10 mouse cellular contexts compared by ENCODE assay signal in the genomic region with DNA sequence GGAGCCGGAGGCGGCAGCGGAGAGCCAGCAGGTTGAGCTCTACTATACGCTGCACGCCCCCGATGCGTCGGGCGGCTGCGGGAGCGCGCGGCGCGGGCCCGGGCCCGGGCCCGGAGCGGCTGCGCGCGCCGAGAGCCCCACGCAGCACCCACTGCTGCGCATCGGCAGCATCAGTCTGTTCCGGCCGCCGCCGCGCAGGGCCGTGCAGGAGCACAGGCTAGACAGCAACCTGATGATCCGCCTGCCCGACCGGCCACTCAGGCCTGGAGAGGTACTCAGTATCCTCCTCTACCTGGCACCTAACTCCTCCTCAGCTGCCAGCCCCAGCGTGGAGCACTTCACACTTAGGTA. TPM values are rescaled to one million over a fixed set of nuclear protein-coding genes. Genes with fewer than 3 reads are reported as not detected.
DNase-seq lines count a peak whose midpoint lies in the region; ATAC-seq and TF ChIP-seq lines count a peak whose summit lies in the region.
"Had no signal": no experiment of that assay in that cellular context is flagged by ENCODE, and none has a peak within 500 bp of the region (broad histone marks: within the 10 kb centered on the region; RNA-seq: fewer than 3 reads in every experiment).

No protein-coding gene starts in this region.

- no peaks in the 10 kb centered on the region for H3K79me2 ChIP-seq in heart, adult 2 months (replicated peaks; ENCODE audit: control insufficient read depth, insufficient read depth, low read length)

- H3K27ac ChIP-seq in heart, embryonic 13.5 days (replicated peaks), result no peak overlapping the region
- no peak overlapping the region for H3K27ac ChIP-seq in heart, adult 2 months
- no peak overlapping the region for H3K27ac ChIP-seq in ES-E14 (ENCODE audit: insufficient read depth, low read depth, low read length, poor library complexity, severe bottlenecking)
- no peak overlapping the region for H3K27ac ChIP-seq in forebrain, embryonic 15.5 days (replicated peaks)
- H3K27ac ChIP-seq in liver, embryonic 16.5 days (ENCODE audit: low read length), result no peak overlapping the region

- in situ Hi-C loops in ES-E14 (cut with MboI; ENCODE audit: low sequenced_read_pairs in 2 of 2, unreplicated experiment in 2 of 2), result no loop called here

- no peaks in the 10 kb centered on the region for H3K36me3 ChIP-seq in heart, embryonic 13.5 days
- H3K36me3 ChIP-seq in heart, adult 2 months (ENCODE audit: control insufficient read depth, insufficient read depth, low read length), result no peaks in the 10 kb centered on the region
- H3K36me3 ChIP-seq in ES-E14 (ENCODE audit: control insufficient read depth, insufficient read depth, low read length, poor library complexity, severe bottlenecking), result no peaks in the 10 kb centered on the region
- H3K36me3 ChIP-seq in forebrain, embryonic 15.5 days, result no peaks in the 10 kb centered on the region
- no peaks in the 10 kb centered on the region for H3K36me3 ChIP-seq in liver, embryonic 16.5 days (ENCODE audit: control insufficient read depth, insufficient read depth)

- TF ChIP-seq EP300 in heart, adult 2 months (IDR thresholded peaks at IDR 0.05; ENCODE audit: insufficient read depth, low read depth, low read length), result no peak

- no peak overlapping the region for H3K9ac ChIP-seq in heart, embryonic 13.5 days
- no peak overlapping the region for H3K9ac ChIP-seq in heart, adult 2 months (ENCODE audit: low read depth, low read length)
- H3K9ac ChIP-seq in ES-E14 (ENCODE audit: insufficient read depth, low read depth, low read length, poor library complexity, severe bottlenecking), result no peak overlapping the region
- H3K9ac ChIP-seq in forebrain, embryonic 15.5 days (replicated peaks), result peak overlapping the region; percentile 43; the same call in 1 of the 2 replicates
- H3K9ac ChIP-seq in liver, embryonic 16.5 days (ENCODE audit: low read depth, low read length), result no peak overlapping the region

- DNase-seq in heart, adult 2 months, result no peak
- no peak for DNase-seq in ES-E14 (ENCODE audit: low read depth, low spot score)
- DNase-seq in gastrocnemius, postnatal 14 days, result no peak
- DNase-seq in left cerebral cortex, adult 8-10 months (ENCODE audit: low spot score in 2 of 2), result no peak
- DNase-seq: cerebellum, adult 18-20 months had no signal

- WGBS in heart, embryonic 13.5 days, result 3% methylated on average over 26 of the region's 36 CpGs
- WGBS in heart, adult 2 months, result 4% methylated on average over 27 of the region's 36 CpGs
- WGBS in forebrain, embryonic 15.5 days, result 2% methylated on average over 33 of the region's 36 CpGs
- WGBS in liver, embryonic 16.5 days (ENCODE audit: insufficient replicate concordance), result 9% methylated on average over 36 of the region's 36 CpGs

- H3K9me3 ChIP-seq in heart, embryonic 13.5 days, result no peaks in the 10 kb centered on the region
- H3K9me3 ChIP-seq in ES-E14 (ENCODE audit: control insufficient read depth, insufficient read depth, low read depth, low read length), result no peaks in the 10 kb centered on the region
- no peaks in the 10 kb centered on the region for H3K9me3 ChIP-seq in forebrain, embryonic 15.5 days
- no peaks in the 10 kb centered on the region for H3K9me3 ChIP-seq in liver, embryonic 16.5 days (replicated peaks; ENCODE audit: control insufficient read depth, low read length)

- peaks cover 9% of the 10 kb centered on the region for H3K4me1 ChIP-seq in heart, embryonic 13.5 days
- no peaks in the 10 kb centered on the region for H3K4me1 ChIP-seq in heart, adult 2 months (ENCODE audit: control insufficient read depth, insufficient read depth, low read length)
- no peaks in the 10 kb centered on the region; a peak in 1 of 4 replicates for H3K4me1 ChIP-seq in ES-E14 (ENCODE audit: control insufficient read depth in 2 of 2, insufficient read depth in 2 of 2, low read length in 2 of 2, poor library complexity in 1 of 2)
- H3K4me1 ChIP-seq in forebrain, embryonic 15.5 days, result peaks cover 9% of the 10 kb centered on the region
- no peaks in the 10 kb centered on the region for H3K4me1 ChIP-seq in liver, embryonic 16.5 days (ENCODE audit: control insufficient read depth, low read depth, low read length)

- intact Hi-C loops in heart, adult 2 months (cut with DNase I), result no loop called here
- intact Hi-C loops in gastrocnemius, postnatal 14 days (cut with DNase I; ENCODE audit: low total_unique reads), result no loop called here

- peak overlapping the region; percentile 47 for H3K4me3 ChIP-seq in heart, embryonic 13.5 days
- H3K4me3 ChIP-seq in heart, adult 2 months, result no peak overlapping the region
- peak overlapping the region; percentile 69 to 77; a peak in 3 of 4 replicates for H3K4me3 ChIP-seq in ES-E14 (ENCODE audit: insufficient read depth in 1 of 2, low read depth in 1 of 2, low read length in 2 of 2, poor library complexity in 1 of 2, severe bottlenecking in 1 of 2)
- H3K4me3 ChIP-seq in forebrain, embryonic 15.5 days, result peak overlapping the region; percentile 54
- no peak overlapping the region for H3K4me3 ChIP-seq in liver, embryonic 16.5 days (ENCODE audit: low read depth, low read length)
- H3K4me3 ChIP-seq: myocyte had no signal

- H3K27me3 ChIP-seq in heart, embryonic 13.5 days (replicated peaks), result peaks cover 85% of the 10 kb centered on the region
- H3K27me3 ChIP-seq in heart, adult 2 months (ENCODE audit: control insufficient read depth, insufficient read depth, low read length), result peaks cover 5% of the 10 kb centered on the region
- peaks cover 44% of the 10 kb centered on the region for H3K27me3 ChIP-seq in forebrain, embryonic 15.5 days
- H3K27me3 ChIP-seq in liver, embryonic 16.5 days (ENCODE audit: control insufficient read depth, insufficient read depth, low read depth, low read length), result peaks cover 38% of the 10 kb centered on the region

- no peak for TF ChIP-seq CTCF in heart, adult 2 months (IDR thresholded peaks at IDR 0.05)

- ATAC-seq in heart, embryonic 13.5 days (ENCODE audit: extremely low read depth, insufficient number of reproducible peaks, low FRiP score, low TSS enrichment), result no peak
- ATAC-seq in forebrain, embryonic 15.5 days (replicated peaks), result peak; percentile 58; the same call in 1 of the 2 replicates
- ATAC-seq in liver, embryonic 16.5 days (ENCODE audit: low read depth), result no peak
- ATAC-seq in megakaryocyte, adult 5-6 weeks (ENCODE audit: poor library complexity, severe bottlenecking), result no peak

- TF ChIP-seq POLR2A in heart, adult 2 months (IDR thresholded peaks at IDR 0.05; ENCODE audit: insufficient read depth, low read depth, low read length), result no peak

- H3K4me2 ChIP-seq in heart, embryonic 13.5 days, result peak overlapping the region; percentile 67
- H3K4me2 ChIP-seq in forebrain, embryonic 15.5 days (replicated peaks), result peak overlapping the region; percentile 84
- H3K4me2 ChIP-seq in liver, embryonic 16.5 days (ENCODE audit: low read depth, low read length), result 0 out of 2 replicates have a peak overlapping the region, but pooled peaks have one; percentile 18

TF ChIP-seq in ES-E14, 5 proteins besides CTCF, POLR2A, EP300 and RAD21:
- TF ChIP-seq ZNF384 (IDR thresholded peaks at IDR 0.05; ENCODE audit: low read depth, low read length) (no peak), HCFC1 (IDR thresholded peaks at IDR 0.05; ENCODE audit: borderline replicate concordance, insufficient read depth, low read length) (no peak), MAFK (IDR thresholded peaks at IDR 0.05; ENCODE audit: insufficient read depth, low read depth, low read length) (no peak), ZC3H11A (IDR thresholded peaks at IDR 0.05; ENCODE audit: borderline replicate concordance, low read depth, low read length) (no peak), CHD2 (IDR thresholded peaks at IDR 0.05; ENCODE audit: low read depth, low read length) (no peak)

RNA-seq across cellular contexts. Expression of gene Tmem132e, which starts 46.1 kb away (rescaled TPM):
- 0.11 and 0.15 TPM in 2 replicates for polyA plus RNA-seq in heart, embryonic 13.5 days (2015; fragmentation: Nextera tagmentation; extraction: Ambion mirVana)
- under 1 TPM; 0.14 to 0.26 TPM for total RNA-seq in heart, adult 2 months (2021)
- polyA plus RNA-seq in heart, adult 2 months (2012; rRNA removed), result 0.06 and 0.10 TPM in 2 replicates
- 0.16 and 0.40 TPM in 2 replicates for total RNA-seq in ES-E14 (2012; rRNA removed)
- 0.69 and 1.0 TPM in 2 replicates for polyA plus RNA-seq in forebrain, embryonic 15.5 days (2015; fragmentation: Nextera tagmentation; extraction: Ambion mirVana)
- 0.12 and 0.13 TPM in 2 replicates for polyA plus RNA-seq in liver, embryonic 16.5 days (2015; fragmentation: Nextera tagmentation; extraction: Ambion mirVana)
- total RNA-seq in gastrocnemius, postnatal 14 days (2021), result under 1 TPM; 0.16 to 0.41 TPM
- 10 to 100 TPM; 16.2 to 17.7 (median 17.1) TPM for total RNA-seq in left cerebral cortex, adult 8-10 months (2022)
- total RNA-seq in megakaryocyte, adult 5-6 weeks (2015), result not detected in 2 replicates
- not detected in 2 replicates for total RNA-seq in megakaryocyte, adult 5-6 weeks (2017)
- polyA plus RNA-seq: myocyte had no signal

Comparison
In these comparisons a context has a peak if more than half of its experiments do, and no peak if none do; other contexts are left out.
1. H3K4me3 ChIP-seq: peak in heart, embryonic 13.5 days (single experiment), ES-E14 (2 of 2) and forebrain, embryonic 15.5 days (single experiment); none in heart, adult 2 months (single experiment) and liver, embryonic 16.5 days (single experiment).
2. H3K4me2 ChIP-seq: peak in every context shown above with its lines; median percentile 84 in forebrain, embryonic 15.5 days; 67 in heart, embryonic 13.5 days; 18 in liver, embryonic 16.5 days.
3. RNA of gene Tmem132e, which starts 46.1 kb away (total RNA-seq): 16.2 to 17.7 TPM in left cerebral cortex, adult 8-10 months; 0.16 to 0.41 TPM in gastrocnemius, postnatal 14 days, 0.16 to 0.40 TPM in ES-E14, 0.14 to 0.26 TPM in heart, adult 2 months and not detected in megakaryocyte, adult 5-6 weeks; every median in the first group is over 10 times any median in the second.